Mouse (Mus musculus) hindbrain, embryonic 11.5 days (tissue): ENCODE data around the gene Gm20388. TPM values are rescaled to one million over a fixed set of nuclear protein-coding genes. Genes with fewer than 3 reads are reported as not detected.

Experiments used
- ATAC-seq: fragments of 200-750 bp; cut with Nextera tagmentation; 2 replicates; pipeline ENCODE4 v1.8.0; 2017; ENCODE audit warnings: mild to moderate bottlenecking, moderate TSS enrichment, moderate library complexity; ENCODE audit not compliant: low FRiP score
- DNase-seq: peaks from one replicate; pipeline ENCODE4 v3.0.0-alpha.2; 2015; ENCODE audit warnings: low spot score
- H3K27ac ChIP-seq: fragments of 300-500 bp; sonication (generic); 2 replicates; pipeline ENCODE4 v1.5.1; 2014; ENCODE audit warnings: mild to moderate bottlenecking, low read depth, low read length
- H3K27me3 ChIP-seq: fragments of 300-500 bp; sonication (generic); 2 replicates; pipeline ENCODE4 v1.6.1; 2014; ENCODE audit warnings: mild to moderate bottlenecking, low read length, moderate library complexity, mixed read lengths; ENCODE audit not compliant: control insufficient read depth, insufficient read depth
- H3K36me3 ChIP-seq: fragments of 300-500 bp; sonication (generic); 2 replicates; pipeline ENCODE4 v1.6.1; 2014; ENCODE audit warnings: mild to moderate bottlenecking, low read length, moderate library complexity, mixed read lengths; ENCODE audit not compliant: control insufficient read depth, insufficient read depth
- H3K4me1 ChIP-seq: fragments of 300-500 bp; sonication (generic); replicated peaks from 2 replicates; pipeline ENCODE4 v1.6.1; 2014; ENCODE audit warnings: low read length, mixed read lengths; ENCODE audit not compliant: control insufficient read depth, insufficient read depth
- H3K4me2 ChIP-seq: fragments of 300-500 bp; sonication (generic); replicated peaks from 2 replicates; pipeline ENCODE4 v1.6.1; 2014; ENCODE audit warnings: mild to moderate bottlenecking, low read depth, low read length
- H3K4me3 ChIP-seq: fragments of 300-500 bp; sonication (generic); 2 replicates; pipeline ENCODE4 v1.5.1; 2014; ENCODE audit warnings: low read depth, low read length
- H3K9ac ChIP-seq: fragments of 300-500 bp; sonication (generic); 2 replicates; pipeline ENCODE4 v1.6.1; 2014; ENCODE audit warnings: low read depth, low read length
- H3K9me3 ChIP-seq: fragments of 300-500 bp; sonication (generic); 2 replicates; pipeline ENCODE4 v1.6.1; 2016; ENCODE audit warnings: low read length; ENCODE audit not compliant: control insufficient read depth
- WGBS: fragments of 180-500 bp; shearing (Covaris S2); extraction: QIAGEN DNeasy Blood & Tissue Kit; methylation state at CpG from one replicate; pipeline ENCODE4 v1.1.7; 2014; 5-methylcytosine and 5-hydroxymethylcytosine counted together
- polyA plus RNA-seq: library from polyadenylated mRNA; unstranded; fragments of >200 nt; fragmentation: Nextera tagmentation; extraction: Ambion mirVana; gene quantifications from 2 replicates; pipeline ENCODE4 v1.2.1, GENCODE M21; 2014

Gene Gm20388
- polyA plus RNA-seq, 1 experiment from 2014 or later, result 11.8 TPM

DNA sequence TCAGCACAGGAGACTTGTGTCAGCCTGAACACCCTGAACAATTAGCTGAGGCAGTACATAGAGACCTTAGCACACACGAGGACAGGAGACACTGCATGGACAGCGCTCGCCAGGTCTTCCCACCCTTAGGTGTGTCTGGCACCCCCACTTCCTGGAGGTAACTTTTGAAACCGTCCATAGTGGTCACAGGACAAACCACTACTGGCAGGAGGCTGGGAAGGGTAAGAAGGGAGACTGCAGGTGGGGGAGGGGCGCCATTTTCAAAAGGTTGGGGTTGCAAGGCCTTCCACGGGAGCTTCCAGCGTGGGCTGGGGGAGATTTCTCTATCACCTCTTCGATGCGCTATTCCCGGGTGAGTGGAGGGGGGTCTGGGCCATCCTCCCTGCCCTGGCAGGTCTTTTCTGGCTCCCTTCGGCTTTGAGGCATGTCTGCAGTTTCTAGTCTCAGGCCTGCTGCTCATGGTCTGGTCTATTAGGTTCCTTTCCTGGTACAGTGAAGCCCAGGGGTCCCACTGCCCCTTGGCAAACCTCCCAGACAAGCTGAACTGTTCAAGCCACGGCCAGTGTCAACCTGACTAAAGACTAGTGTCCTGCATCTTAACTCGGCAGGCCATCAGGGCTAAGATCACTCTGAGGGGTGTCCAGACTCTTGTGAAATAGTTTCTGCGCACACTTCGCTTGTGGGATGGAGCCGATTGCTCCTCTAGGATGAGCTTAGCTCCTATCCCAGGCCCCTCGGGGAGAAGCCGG, 2521.2 kb downstream of the Gm20388 start:
- Histone ChIP-seq H3K4me2 (peak overlapping the region; percentile 75), H3K9me3 (no peaks in the 10 kb centered on the region), H3K4me3 (peak overlapping the region; percentile 37), H3K27ac (no peak overlapping the region), H3K9ac (peak overlapping the region; percentile 56), H3K27me3 (no peaks in the 10 kb centered on the region), H3K36me3 (0 out of 2 replicates have a peak, but pooled peaks cover 9% of the 10 kb centered on the region), H3K4me1 (peaks cover 11% of the 10 kb centered on the region; the same call in 1 of the 2 replicates)
- ATAC-seq (no peak), DNase-seq (peak; percentile 23)
- WGBS, result 41% methylated on average over 18 of the region's 18 CpGs

DNA sequence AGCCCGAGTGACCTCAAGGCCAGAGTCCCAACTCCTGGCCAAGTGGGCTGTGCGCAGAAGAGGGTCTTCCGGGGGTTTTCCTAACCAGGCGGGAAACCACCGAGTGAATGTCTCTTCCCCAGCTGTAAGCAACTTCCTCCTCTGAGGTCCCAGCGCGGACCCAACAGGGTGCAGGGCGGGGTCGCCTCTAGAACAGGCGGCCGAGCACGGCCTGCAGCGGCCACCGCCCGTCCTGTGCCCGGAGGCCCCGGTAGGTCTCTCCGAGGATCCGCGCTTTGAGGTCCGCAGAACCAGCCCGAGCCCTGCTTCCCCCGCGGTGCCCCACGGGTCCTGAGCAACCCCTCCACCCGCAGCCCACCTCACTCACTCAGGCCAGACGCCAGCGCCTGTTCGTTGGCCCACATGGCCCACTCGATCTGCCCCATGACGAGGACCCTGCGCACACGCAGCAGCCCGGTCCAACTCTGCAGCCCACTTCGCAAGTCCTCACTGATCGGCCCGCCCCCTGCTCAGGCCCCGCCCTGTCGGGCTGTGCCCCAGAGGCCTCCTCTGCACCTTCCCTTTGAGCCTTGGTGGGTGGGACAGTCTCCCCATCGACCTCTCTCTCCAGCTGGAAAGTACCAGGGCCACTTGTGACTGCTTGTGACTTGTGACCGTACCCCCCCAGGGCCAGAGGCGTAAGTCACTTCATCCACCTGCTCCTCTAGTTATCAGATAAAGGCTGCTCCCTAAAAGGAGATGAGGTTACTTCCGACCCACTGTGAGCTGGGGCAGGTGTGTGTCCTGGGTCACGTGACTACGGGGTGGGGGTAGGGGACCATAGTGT, 2522.0 kb downstream of the Gm20388 start, which contains the start of gene Cyba:
Gene Cyba (minus strand): TSS at position 488 of the 826 bp plus-strand sequence.
- 6% methylated on average over 45 of the region's 45 CpGs for WGBS
- Histone ChIP-seq H3K4me2 (peak within 1 kb of the TSS; percentile 75), H3K27ac (no peak within 1 kb of the TSS), H3K9ac (peak within 1 kb of the TSS; percentile 56), H3K4me3 (peak within 1 kb of the TSS; percentile 37), H3K27me3 (no peaks in the 10 kb centered on the region), H3K4me1 (peaks cover 11% of the 10 kb centered on the region; the same call in 1 of the 2 replicates), H3K9me3 (no peaks in the 10 kb centered on the region), H3K36me3 (0 out of 2 replicates have a peak, but pooled peaks cover 9% of the 10 kb centered on the region)
- peak; percentile 59 for DNase-seq
- peak; percentile 79 for ATAC-seq

DNA sequence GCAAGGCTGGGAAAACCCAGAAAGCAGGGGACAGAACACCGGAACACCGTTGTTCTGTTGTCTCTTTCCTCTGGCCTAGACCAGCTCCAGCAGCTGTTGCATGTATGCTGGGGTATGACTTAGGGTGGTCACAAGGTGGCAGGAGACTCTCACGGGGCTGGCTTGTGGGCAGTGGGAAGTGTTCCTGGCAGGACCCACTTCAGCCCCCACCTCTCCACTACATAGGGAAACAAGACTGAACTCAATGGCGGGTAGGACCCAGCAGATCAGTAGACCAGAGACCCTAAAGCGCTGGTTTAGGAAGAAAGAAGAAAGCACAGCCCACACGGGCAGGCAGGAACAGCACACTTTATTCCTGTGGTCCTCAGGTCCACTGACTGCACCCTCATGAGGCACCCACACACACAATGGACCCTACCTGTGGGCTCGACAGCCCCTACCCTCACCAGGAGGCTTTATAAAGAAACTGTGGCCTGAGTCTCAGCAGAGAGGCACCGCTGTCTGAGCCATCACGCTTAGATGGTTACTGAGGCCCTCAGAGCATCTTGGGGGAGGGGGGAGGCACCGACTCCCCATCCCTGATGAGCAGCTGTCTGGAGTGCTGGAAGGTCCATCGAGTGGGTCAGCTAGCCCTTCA, 2522.7 kb downstream of the Gm20388 start:
- ATAC-seq, result peak; percentile 31; the same call in 1 of the 2 replicates
- H3K27ac ChIP-seq, result no peak overlapping the region
- no peak overlapping the region for H3K9ac ChIP-seq

DNA sequence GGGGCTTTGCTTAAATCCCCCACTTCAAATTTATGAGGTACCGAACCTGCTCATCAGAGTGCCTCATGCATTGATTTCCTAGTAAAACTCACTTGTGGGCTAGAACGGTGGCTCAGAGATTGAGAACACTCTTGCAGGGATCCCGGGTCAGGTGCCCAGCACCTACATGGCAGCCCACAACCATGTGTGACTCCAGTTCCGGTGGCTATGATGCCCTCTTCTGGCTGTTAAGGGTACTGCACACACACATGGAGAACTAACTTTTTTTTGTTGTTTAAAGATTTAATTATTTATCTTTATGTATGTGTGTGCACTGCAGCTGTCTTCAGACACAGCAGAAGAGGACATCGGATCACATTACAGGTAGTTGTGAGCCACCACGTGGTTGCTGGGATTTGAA, 2524.7 kb downstream of the Gm20388 start:
- 87% methylated on average over 6 of the region's 6 CpGs for WGBS

More for the DNA sequence above, 2522.7 kb downstream of the Gm20388 start:
- WGBS, result 67% methylated on average over 11 of the region's 11 CpGs
- Histone ChIP-seq H3K27me3 (no peaks in the 10 kb centered on the region), H3K36me3 (0 out of 2 replicates have a peak, but pooled peaks cover 9% of the 10 kb centered on the region), H3K4me3 (no peak overlapping the region), H3K9me3 (no peaks in the 10 kb centered on the region), H3K4me1 (peaks cover 11% of the 10 kb centered on the region; the same call in 1 of the 2 replicates), H3K4me2 (no peak overlapping the region)
- peak; percentile 3 for DNase-seq

DNA sequence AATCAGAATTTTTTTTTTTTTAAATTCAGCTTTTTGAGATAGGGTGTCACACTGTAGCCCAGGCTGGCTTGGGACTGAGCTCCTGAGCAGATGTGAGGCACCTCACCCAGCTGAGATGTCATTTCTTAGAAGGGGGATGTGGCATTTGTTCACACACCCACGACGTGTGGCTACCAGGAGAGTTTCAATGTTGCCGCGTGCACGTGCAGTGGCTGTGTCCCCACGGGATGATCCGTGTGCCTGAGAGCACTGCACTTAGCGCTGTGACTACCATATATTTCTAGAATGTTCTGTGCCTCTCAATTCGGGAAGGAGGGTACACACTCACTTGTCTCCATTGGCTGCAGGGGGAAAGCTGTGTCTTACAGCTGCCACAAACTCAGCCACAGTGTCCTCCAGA, 2525.5 kb downstream of the Gm20388 start:
- Histone ChIP-seq H3K36me3 (0 out of 2 replicates have a peak, but pooled peaks cover 9% of the 10 kb centered on the region), H3K4me3 (no peak overlapping the region), H3K27ac (no peak overlapping the region), H3K9me3 (no peaks in the 10 kb centered on the region), H3K4me1 (peaks cover 11% of the 10 kb centered on the region; the same call in 1 of the 2 replicates), H3K27me3 (no peaks in the 10 kb centered on the region), H3K9ac (no peak overlapping the region), H3K4me2 (no peak overlapping the region)
- ATAC-seq (no peak), DNase-seq (no peak)
- WGBS, result 98% methylated on average over 9 of the region's 9 CpGs

More for the DNA sequence above, 2524.7 kb downstream of the Gm20388 start:
- H3K9ac ChIP-seq, result no peak overlapping the region
- no peak overlapping the region for H3K4me3 ChIP-seq
- H3K4me2 ChIP-seq, result no peak overlapping the region
- DNase-seq, result no peak
- H3K27me3 ChIP-seq, result no peaks in the 10 kb centered on the region
- ATAC-seq, result no peak
- 0 out of 2 replicates have a peak, but pooled peaks cover 9% of the 10 kb centered on the region for H3K36me3 ChIP-seq
- H3K27ac ChIP-seq, result no peak overlapping the region
- H3K9me3 ChIP-seq, result no peaks in the 10 kb centered on the region
- H3K4me1 ChIP-seq, result peaks cover 11% of the 10 kb centered on the region; the same call in 1 of the 2 replicates

DNA sequence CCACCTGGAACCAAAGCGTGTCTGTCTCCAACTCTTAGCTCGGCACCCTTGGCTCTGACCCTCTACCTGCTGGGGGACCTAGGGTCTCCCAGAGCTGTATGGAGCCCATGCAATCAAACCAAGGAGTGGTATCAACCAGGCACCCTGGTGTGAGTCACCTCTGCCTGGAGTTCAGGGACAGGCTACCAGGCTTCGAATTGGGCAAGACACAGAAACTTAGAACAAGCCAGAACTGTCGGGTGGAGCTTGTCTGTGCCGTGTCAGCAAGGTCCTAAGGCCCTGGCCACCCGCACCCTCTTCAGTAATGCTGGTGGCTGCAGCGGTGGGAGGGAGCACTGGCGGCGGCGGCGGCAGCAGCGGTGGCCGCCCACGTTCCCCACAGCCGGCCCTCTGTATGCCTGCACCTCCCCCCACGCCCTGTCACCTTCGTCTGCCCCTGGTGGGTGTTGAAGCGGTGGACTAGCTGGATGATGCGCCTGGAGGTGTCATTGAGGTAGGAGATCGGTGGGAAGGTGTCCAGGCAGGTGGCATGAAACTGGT, 2526.0 kb downstream of the Gm20388 start:
- WGBS, result 87% methylated on average over 20 of the region's 20 CpGs
- H3K9ac ChIP-seq, result no peak overlapping the region
- no peaks in the 10 kb centered on the region for H3K9me3 ChIP-seq
- no peak overlapping the region for H3K4me2 ChIP-seq
- H3K4me3 ChIP-seq, result no peak overlapping the region
- no peak for ATAC-seq
- no peak overlapping the region for H3K27ac ChIP-seq
- no peak for DNase-seq
- H3K4me1 ChIP-seq, result peaks cover 11% of the 10 kb centered on the region; the same call in 1 of the 2 replicates
- 0 out of 2 replicates have a peak, but pooled peaks cover 9% of the 10 kb centered on the region for H3K36me3 ChIP-seq
- no peaks in the 10 kb centered on the region for H3K27me3 ChIP-seq

DNA sequence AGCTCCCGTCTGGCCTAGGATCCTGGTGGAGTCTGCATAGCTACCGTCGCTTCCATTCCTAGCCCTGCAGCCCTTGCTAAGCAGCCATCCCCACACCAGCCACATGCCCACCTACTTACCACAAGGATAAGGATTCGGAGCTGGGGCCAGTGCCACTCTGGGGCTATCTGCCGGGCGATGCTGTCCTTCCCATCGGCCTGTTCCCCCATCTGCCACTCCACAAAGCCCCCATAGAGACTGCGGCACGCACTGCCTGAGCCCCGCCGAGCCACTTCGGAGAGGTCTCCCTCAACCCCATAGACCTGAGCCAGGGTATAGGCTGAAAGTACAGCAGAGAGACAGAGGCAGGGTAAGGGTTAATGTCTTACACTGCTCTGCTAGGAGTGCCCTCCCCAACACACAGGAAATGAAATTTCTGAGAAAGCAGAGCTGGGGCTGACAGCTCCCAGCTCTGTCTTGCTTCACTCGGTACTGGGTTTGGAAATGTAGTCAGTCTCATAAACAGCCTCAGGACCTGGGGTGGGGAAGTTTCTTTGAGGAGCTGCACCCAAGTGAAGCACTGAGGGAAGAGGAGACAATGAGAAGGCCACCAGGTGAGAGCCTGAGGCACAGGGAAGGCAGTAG, 2527.2 kb downstream of the Gm20388 start:
- Histone ChIP-seq H3K9me3 (no peaks in the 10 kb centered on the region), H3K4me3 (no peak overlapping the region), H3K4me1 (peaks cover 5% of the 10 kb centered on the region), H3K27ac (no peak overlapping the region), H3K4me2 (no peak overlapping the region), H3K27me3 (no peaks in the 10 kb centered on the region), H3K36me3 (0 out of 2 replicates have a peak, but pooled peaks cover 9% of the 10 kb centered on the region), H3K9ac (no peak overlapping the region)
- WGBS, result 90% methylated on average over 13 of the region's 13 CpGs
- ATAC-seq (no peak), DNase-seq (no peak)
